26 mouse cellular contexts compared by ENCODE assay signal in the genomic region with DNA sequence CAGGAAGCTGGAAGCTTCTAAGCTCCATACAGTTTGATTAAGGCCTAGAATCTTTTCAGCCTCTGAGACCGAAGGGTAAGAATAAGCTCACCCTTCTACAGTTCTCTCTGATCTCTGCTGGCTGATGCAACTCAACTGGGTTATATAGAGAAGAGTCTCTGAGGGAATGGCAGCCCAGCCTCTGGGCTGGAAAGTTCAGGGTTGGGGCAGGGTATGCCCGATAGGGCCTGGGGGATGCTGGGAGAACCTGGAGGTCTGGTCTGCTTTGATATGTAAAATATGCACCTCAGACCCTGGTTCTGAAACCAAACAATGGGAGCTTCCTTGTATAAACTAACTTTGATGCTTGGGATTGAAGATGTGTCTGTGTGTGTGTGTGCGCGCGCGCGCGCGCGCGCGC. TPM values are rescaled to one million over a fixed set of nuclear protein-coding genes. Genes with fewer than 3 reads are reported as not detected.
"Had no signal": no experiment of that assay in that cellular context is flagged by ENCODE, and none has a peak within 500 bp of the region (broad histone marks: within the 10 kb centered on the region; RNA-seq: fewer than 3 reads in every experiment).

No protein-coding gene starts in this region.

- H3K9me3 ChIP-seq: heart, embryonic 10.5 days; heart, embryonic 12.5 days; hindbrain, embryonic 10.5 days; hindbrain, embryonic 12.5 days; intestine, embryonic 15.5 days; limb, embryonic 10.5 days; limb, embryonic 12.5 days; liver, embryonic 13.5 days had no signal

- H3K27me3 ChIP-seq: heart, embryonic 12.5 days; hindbrain, embryonic 12.5 days; intestine, embryonic 15.5 days; limb, embryonic 12.5 days had no signal

- H3K4me3 ChIP-seq: gastrocnemius, adult 2 months; heart, embryonic 10.5 days; heart, embryonic 12.5 days; hindbrain, embryonic 10.5 days; hindbrain, embryonic 12.5 days; intestine, embryonic 15.5 days; layer of hippocampus, adult 2 months; left cerebral cortex, adult 2 months; limb, embryonic 10.5 days; limb, embryonic 12.5 days; liver, embryonic 13.5 days had no signal

- H3K9ac ChIP-seq: heart, embryonic 12.5 days; hindbrain, embryonic 12.5 days; hindbrain, embryonic 14.5 days; intestine, embryonic 15.5 days; limb, embryonic 12.5 days; liver, embryonic 13.5 days had no signal

- ATAC-seq: hindbrain, embryonic 16.5 days; inflammation-experienced regulatory T-cells, adult 6 months; intestine, embryonic 15.5 days; intestine, postnatal 0 days had no signal

- H3K36me3 ChIP-seq: heart, embryonic 10.5 days; heart, embryonic 12.5 days; hindbrain, embryonic 10.5 days; hindbrain, embryonic 12.5 days; intestine, embryonic 15.5 days; limb, embryonic 10.5 days; limb, embryonic 12.5 days; liver, embryonic 13.5 days had no signal

- DNase-seq: gastrocnemius, adult 2 months; gastrocnemius, postnatal 10 days; gastrocnemius, postnatal 25 days; heart, adult 18-20 months; heart, postnatal 10 days; heart, postnatal 4 days; kidney, adult 18-20 months; kidney, adult 8-10 months; kidney, postnatal 10 days; kidney, postnatal 25 days; kidney, postnatal 4 days; liver; liver, embryonic 13.5 days had no signal

- H3K4me1 ChIP-seq: heart, embryonic 12.5 days; hindbrain, embryonic 10.5 days; hindbrain, embryonic 12.5 days; intestine, embryonic 15.5 days; limb, embryonic 10.5 days; limb, embryonic 12.5 days had no signal

- H3K27ac ChIP-seq: gastrocnemius, adult 2 months; heart, embryonic 10.5 days; hindbrain, embryonic 10.5 days; hindbrain, embryonic 12.5 days; hindbrain, embryonic 14.5 days; intestine, embryonic 15.5 days; layer of hippocampus, adult 2 months; left cerebral cortex, adult 2 months; limb, embryonic 10.5 days; limb, embryonic 12.5 days; liver, embryonic 13.5 days had no signal

RNA-seq across cellular contexts. Expression of gene Mapk13, which starts 18.4 kb away (rescaled TPM):
- polyA plus RNA-seq: inflammation-experienced regulatory T-cells, adult 6 months had no signal
